Mouse (Mus musculus) CH12.LX (cell line): ENCODE results near the gene Itpk1.

Source experiments
- CHD2 ChIP-seq: IDR thresholded peaks from 2 replicates; pipeline ENCODE4 v1.6.1; 2011; ENCODE audit warnings: low read length, improper control_type of control experiment
- CTCF ChIP-seq, 2 experiments: IDR thresholded peaks in 1 of 2; conservative IDR thresholded peaks in 1 of 2; 2 replicates each; pipeline ENCODE4 v1.5.1; 2011 to 2012; ENCODE audit warnings: low read depth in 2 of 2, low read length in 2 of 2, improper control_type of control experiment in 1 of 2, inconsistent platforms in 1 of 2, mild to moderate bottlenecking in 1 of 2, moderate library complexity in 1 of 2
- EP300 ChIP-seq: IDR thresholded peaks from 2 replicates; pipeline ENCODE4 v1.6.1; 2011; ENCODE audit warnings: low read length, improper control_type of control experiment
- HCFC1 ChIP-seq: IDR thresholded peaks from 2 replicates; pipeline ENCODE4 v1.6.1; 2012; ENCODE audit warnings: low read depth, mild to moderate bottlenecking, inconsistent platforms, low read length, improper control_type of control experiment
- KAT2A ChIP-seq: IDR thresholded peaks from 2 replicates; pipeline ENCODE4 v1.6.1; 2012; ENCODE audit warnings: low read length, improper control_type of control experiment, inconsistent platforms; ENCODE audit not compliant: insufficient replicate concordance
- PAX5 ChIP-seq: IDR thresholded peaks from 2 replicates; pipeline ENCODE4 v1.6.1; 2012; ENCODE audit warnings: low read length, inconsistent platforms, mixed read lengths
- POLR2A ChIP-seq: IDR thresholded peaks from 2 replicates; pipeline ENCODE4 v1.6.1; 2011; ENCODE audit warnings: low read depth, mild to moderate bottlenecking, improper control_type of control experiment, low read length
- UBTF ChIP-seq: IDR thresholded peaks from 2 replicates; pipeline ENCODE4 v1.6.1; 2012; ENCODE audit warnings: low read depth, mild to moderate bottlenecking, inconsistent platforms, low read length, improper control_type of control experiment, moderate library complexity

- peak in 1 of 2 experiments; percentile 50; a peak in 2 of 4 replicates for TF ChIP-seq CTCF (conservative IDR thresholded peaks at IDR 0.05 in 1 of 2, IDR thresholded peaks at IDR 0.05 in 1 of 2; ENCODE audit: low read depth in 2 of 2, low read length in 2 of 2)
- TF ChIP-seq PAX5 = no peak
- TF ChIP-seq UBTF = no peak
- TF ChIP-seq HCFC1 = no peak
- TF ChIP-seq POLR2A = no peak
- no peak for TF ChIP-seq EP300
- no peak for TF ChIP-seq KAT2A
- TF ChIP-seq CHD2 = no peak
These were observed 129.0 kb downstream of the Itpk1 start for GRCm38 (mm10) chr12:102575541-102576329.
